Mouse (Mus musculus) heart, adult 2 months (tissue): ENCODE results near the gene Mprip. TPM values are rescaled to one million over a fixed set of nuclear protein-coding genes. Genes with fewer than 3 reads are reported as not detected.

ENCODE experiments used
- DNase-seq, 2 experiments: peaks; one replicate each; pipeline ENCODE4 v3.0.0; 2021
- H3K27ac ChIP-seq: fragments of 200-600 bp; 2 replicates; pipeline ENCODE4 v1.8.1; 2022
- H3K27me3 ChIP-seq: fragments of 200-500 bp; 2 replicates; pipeline ENCODE4 v1.6.1; 2012; ENCODE audit warnings: mild to moderate bottlenecking, low read length, inconsistent platforms, mixed read lengths; ENCODE audit not compliant: control insufficient read depth, insufficient read depth
- H3K36me3 ChIP-seq: fragments of 200-500 bp; 2 replicates; pipeline ENCODE4 v1.6.1; 2012; ENCODE audit warnings: low read length, inconsistent platforms; ENCODE audit not compliant: control insufficient read depth, insufficient read depth
- H3K4me1 ChIP-seq: fragments of 200-500 bp; 2 replicates; pipeline ENCODE4 v1.6.1; 2011; ENCODE audit warnings: low read length; ENCODE audit not compliant: control insufficient read depth, insufficient read depth
- H3K4me3 ChIP-seq: fragments of 200-600 bp; 2 replicates; pipeline ENCODE4 v1.8.1; 2022
- H3K79me2 ChIP-seq: fragments of 200-500 bp; replicated peaks from 2 replicates; pipeline ENCODE4 v1.6.1; 2012; ENCODE audit warnings: mild to moderate bottlenecking, inconsistent platforms, low read length, moderate library complexity, mixed read lengths; ENCODE audit not compliant: control insufficient read depth, insufficient read depth
- H3K9ac ChIP-seq: fragments of 200-500 bp; 2 replicates; pipeline ENCODE4 v1.6.1; 2012; ENCODE audit warnings: low read depth, mild to moderate bottlenecking, control low read depth, inconsistent platforms, low read length, mixed read lengths
- CTCF ChIP-seq: fragments of 200-600 bp; IDR thresholded peaks from 2 replicates; pipeline ENCODE4 v1.8.1; 2022; ENCODE audit warnings: antibody characterized with exemption, mild to moderate bottlenecking, moderate library complexity
- EP300 ChIP-seq: fragments of 200-500 bp; IDR thresholded peaks from 2 replicates; pipeline ENCODE4 v1.6.1; 2011; ENCODE audit warnings: low read depth, low read length, control low read depth; ENCODE audit not compliant: insufficient read depth
- POLR2A ChIP-seq: fragments of 200-500 bp; IDR thresholded peaks from 2 replicates; pipeline ENCODE4 v1.6.1; 2011; ENCODE audit warnings: mild to moderate bottlenecking, low read depth, low read length, control low read depth; ENCODE audit not compliant: insufficient read depth
- WGBS: fragments of 180-500 bp; shearing (Covaris S2); methylation state at CpG from one replicate; pipeline ENCODE4 v1.1.7; 2018; 5-methylcytosine and 5-hydroxymethylcytosine counted together
- intact Hi-C: fragments of 180-260 bp; cut with DNase I; formaldehyde crosslinking; loops from one replicate; pipeline ENCODE4 v1.15.1; 2025
- polyA plus RNA-seq: library from polyadenylated mRNA; depleted of rRNA; stranded (reverse); fragments of >200 nt; gene quantifications from 2 replicates; pipeline ENCODE4 v1.2.3, GENCODE M21; 2012
- total RNA-seq, 2 experiments: library from RNA; stranded (reverse); gene quantifications; 2 replicates each; pipeline ENCODE4 v1.2.3; 2021

The Mprip gene
- total and polyA plus RNA-seq, 3 experiments = 77.1 to 142 (median 132) TPM

DNA sequence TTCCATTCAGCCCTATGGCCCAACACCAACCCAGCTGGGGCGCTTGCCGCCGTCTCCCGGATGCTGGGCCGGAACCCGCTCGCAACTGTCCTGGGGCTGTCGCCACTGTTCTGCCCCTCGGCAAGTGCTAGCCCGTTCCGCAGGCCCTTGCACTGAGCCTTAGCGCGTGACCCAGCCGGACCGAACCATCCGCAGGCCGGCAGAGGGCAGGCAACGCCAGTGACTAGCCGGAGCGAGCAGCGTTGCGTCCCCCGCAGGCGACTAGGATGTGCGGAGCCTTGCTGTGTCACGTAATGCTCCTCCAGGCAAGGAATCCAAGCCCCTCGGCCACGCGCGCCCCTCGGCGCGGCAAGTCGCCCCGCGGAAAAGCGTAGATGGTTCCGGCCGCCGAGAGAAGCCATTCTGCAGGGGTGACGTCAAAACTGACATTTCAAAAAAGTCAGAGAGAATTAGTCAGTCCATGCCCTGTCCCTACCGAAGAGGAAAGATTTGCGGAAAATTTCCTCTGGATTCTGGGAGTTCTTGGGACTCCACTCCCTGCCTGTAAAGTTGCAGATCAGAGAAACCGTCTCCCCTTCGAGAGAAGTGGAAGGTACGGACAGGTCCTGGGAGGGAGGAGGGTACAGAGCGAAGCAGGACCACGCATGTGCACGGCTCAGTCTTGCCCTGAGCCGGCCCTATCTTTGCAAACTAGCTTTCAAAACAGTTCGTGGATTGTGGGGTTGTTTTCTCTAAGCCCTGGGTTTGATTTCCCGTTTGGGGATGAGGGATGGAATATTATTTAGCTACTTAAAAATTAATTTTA, 148.8 kb downstream of the Mprip start, which contains the start of gene Flcn:
Flcn (minus strand) TSS at position 347 of the 805 bp plus-strand sequence.
- Histone ChIP-seq H3K36me3 (peaks cover 12% of the 10 kb centered on the region), H3K4me3 (peak within 1 kb of the TSS; percentile 87), H3K27ac (peak within 1 kb of the TSS; percentile 100), H3K79me2 (peaks cover 8% of the 10 kb centered on the region), H3K9ac (peak within 1 kb of the TSS; percentile 99), H3K4me1 (peaks cover 12% of the 10 kb centered on the region), H3K27me3 (no peaks in the 10 kb centered on the region)
- WGBS = under 1% methylated on average over 52 of the region's 52 CpGs
- TF ChIP-seq EP300 (peak; percentile 69), POLR2A (peak; percentile 97), CTCF (peak; percentile 50)
- intact Hi-C loops = no loop called here
- DNase-seq = peak; percentile 90 to 91

DNA sequence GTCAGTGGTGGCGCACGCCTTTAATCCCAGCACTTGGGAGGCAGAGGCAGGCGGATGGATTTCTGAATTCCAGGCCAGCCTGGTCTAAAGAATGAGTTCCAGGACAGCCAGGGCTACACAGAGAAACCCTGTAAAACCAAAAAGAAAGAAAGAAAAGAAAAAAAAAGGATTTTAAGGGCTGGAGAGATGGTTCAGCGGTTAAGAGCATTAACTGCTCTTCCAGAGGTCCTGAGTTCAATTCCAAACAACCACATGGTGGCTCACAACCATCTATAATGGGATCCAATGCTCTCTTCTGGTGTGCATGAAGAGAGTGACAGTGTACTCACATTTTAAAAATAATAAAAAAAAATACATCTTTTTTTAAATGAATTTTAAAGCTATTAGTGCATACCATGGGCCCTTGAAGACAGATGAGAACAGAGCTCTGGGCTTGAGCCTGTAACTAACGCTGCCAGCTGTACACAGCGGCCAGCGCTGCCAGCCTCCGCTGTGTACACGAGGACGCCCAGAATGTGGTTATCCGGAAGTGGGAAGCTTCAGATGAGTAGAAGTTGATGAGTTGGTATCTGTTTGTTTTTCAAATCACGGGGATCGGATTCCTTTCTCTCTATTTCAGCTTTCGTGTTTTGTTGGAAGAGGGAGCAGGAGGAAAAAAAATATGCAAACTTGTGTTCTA, 149.5 kb downstream of the Mprip start:
- 54% methylated on average over 14 of the region's 14 CpGs for WGBS
- peaks cover 8% of the 10 kb centered on the region for H3K79me2 ChIP-seq
- peaks cover 12% of the 10 kb centered on the region for H3K4me1 ChIP-seq
- TF ChIP-seq CTCF (no peak), EP300 (no peak), POLR2A (no peak)
- DNase-seq = no peak
- peak overlapping the region; percentile 100 for H3K27ac ChIP-seq
- peak overlapping the region; percentile 87 for H3K4me3 ChIP-seq
- intact Hi-C loops = no loop called here
- no peaks in the 10 kb centered on the region for H3K27me3 ChIP-seq
- H3K9ac ChIP-seq = 0 out of 2 replicates have a peak overlapping the region, but pooled peaks have one; percentile 23
- H3K36me3 ChIP-seq = peaks cover 12% of the 10 kb centered on the region

- Histone ChIP-seq H3K4me3 (no peak overlapping the region), H3K27me3 (no peaks in the 10 kb centered on the region), H3K79me2 (peaks cover 8% of the 10 kb centered on the region), H3K36me3 (peaks cover 12% of the 10 kb centered on the region), H3K4me1 (peaks cover 12% of the 10 kb centered on the region), H3K9ac (no peak overlapping the region), H3K27ac (no peak overlapping the region)
- no peak for DNase-seq
- WGBS = 37% methylated on average over 4 of the region's 4 CpGs
- TF ChIP-seq EP300 = no peak
- TF ChIP-seq CTCF = no peak
- no peak for TF ChIP-seq POLR2A
- intact Hi-C loops = no loop called here
Observed at GRCm38 (mm10) chr11:59811211-59811610, 150.1 kb downstream of the Mprip start.

- no peak overlapping the region for H3K27ac ChIP-seq
- intact Hi-C loops = no loop called here
- H3K4me1 ChIP-seq = peaks cover 7% of the 10 kb centered on the region
- H3K36me3 ChIP-seq = peaks cover 4% of the 10 kb centered on the region; the same call in 1 of the 2 replicates
- TF ChIP-seq POLR2A (no peak), CTCF (no peak), EP300 (no peak)
- H3K4me3 ChIP-seq = no peak overlapping the region
- DNase-seq = no peak
- H3K79me2 ChIP-seq = no peaks in the 10 kb centered on the region; the same call in 1 of the 2 replicates
- no peak overlapping the region for H3K9ac ChIP-seq
- H3K27me3 ChIP-seq = no peaks in the 10 kb centered on the region
- 64% methylated on average over 3 of the region's 3 CpGs for WGBS
Observed at GRCm38 (mm10) chr11:59813276-59813675, 152.2 kb downstream of the Mprip start.

- intact Hi-C loops = no loop called here
- Histone ChIP-seq H3K27ac (no peak overlapping the region), H3K27me3 (no peaks in the 10 kb centered on the region), H3K36me3 (no peaks in the 10 kb centered on the region), H3K4me3 (no peak overlapping the region), H3K79me2 (no peaks in the 10 kb centered on the region), H3K4me1 (peaks cover 2% of the 10 kb centered on the region; the same call in 1 of the 2 replicates), H3K9ac (no peak overlapping the region)
- DNase-seq = no peak
- 92% methylated on average over 1 of the region's 1 CpGs for WGBS
- TF ChIP-seq CTCF (no peak), POLR2A (no peak), EP300 (no peak)
Observed at GRCm38 (mm10) chr11:59814311-59814710, 153.2 kb downstream of the Mprip start.
